Mouse (Mus musculus) monocyte, adult 5-6 weeks (primary cell): ENCODE data around the gene Napepld. TPM values are rescaled to one million over a fixed set of nuclear protein-coding genes. Genes with fewer than 3 reads are reported as not detected.
"Not testable (repeated sequence)": the region's sequence is repeated elsewhere in the genome, so short reads cannot be mapped to it uniquely, and the experiment has no call there.

Experiments
- ATAC-seq: fragments of 153-309, 156-312 bp; replicated peaks from 2 replicates; pipeline ENCODE4 v1.8.0; 2017; ENCODE audit warnings: mild to moderate bottlenecking; ENCODE audit not compliant: low TSS enrichment, insufficient number of reproducible peaks, severe bottlenecking, poor library complexity, low FRiP score
- total RNA-seq: library from RNA; stranded (forward); fragments of 200-1000, 200-491, 200-594 nt; gene quantifications from 3 replicates; pipeline ENCODE4 v1.2.3, GENCODE M21; 2017

Gene Napepld
- total RNA-seq, 1 experiment from 2014 or later, result 0.95 TPM

GRCm38 (mm10) chr5:21625916-21626315 lies 75.3 kb downstream of the Napepld start:
- ATAC-seq, result no peak

- ATAC-seq, result no peak
Measured at GRCm38 (mm10) chr5:21616450-21617009, 84.7 kb downstream of the Napepld start.

- ATAC-seq, result not testable (repeated sequence)
Measured at GRCm38 (mm10) chr5:21614299-21614698, 86.9 kb downstream of the Napepld start.

Other genes with a start within 250 kb of the Napepld start
- not detected in 3 replicates for gene Lrrc17, start 157.8 kb downstream of the Napepld start, total RNA-seq
- gene Fbxl13, start 55.8 kb downstream of the Napepld start, total RNA-seq, result not detected in 3 replicates
- 35.7 to 50.1 TPM (median 38.8 TPM) in 3 replicates for gene Armc10, start 55.6 kb downstream of the Napepld start, total RNA-seq
- gene Pmpcb, start 35.7 kb upstream of the Napepld start, total RNA-seq, result 72.0 to 160 TPM (median 85.6 TPM) in 3 replicates
- 90.7 to 113 TPM (median 108 TPM) in 3 replicates for gene Dnajc2, start 83.9 kb upstream of the Napepld start, total RNA-seq
- 69.9 to 75.6 TPM (median 74.7 TPM) in 3 replicates for gene Psmc2, start 83.9 kb upstream of the Napepld start, total RNA-seq
- not detected in 3 replicates for gene Slc26a5, start 164.2 kb upstream of the Napepld start, total RNA-seq